Mouse (Mus musculus) hindbrain, embryonic 13.5 days (tissue): Measurements from ENCODE around the gene Stxbp1. TPM values are rescaled to one million over a fixed set of nuclear protein-coding genes. Genes with fewer than 3 reads are reported as not detected.

ENCODE experiments used
- ATAC-seq: fragments of 200-750 bp; cut with Nextera tagmentation; 2 replicates; pipeline ENCODE4 v1.8.0; 2017; ENCODE audit warnings: moderate TSS enrichment; ENCODE audit not compliant: low FRiP score
- H3K27ac ChIP-seq: fragments of 300-500 bp; sonication (generic); 2 replicates; pipeline ENCODE4 v1.5.1; 2015; ENCODE audit warnings: inconsistent platforms, mild to moderate bottlenecking, moderate library complexity
- H3K27me3 ChIP-seq: fragments of 300-500 bp; sonication (generic); 2 replicates; pipeline ENCODE4 v1.6.1; 2015; ENCODE audit warnings: mild to moderate bottlenecking, inconsistent platforms
- H3K36me3 ChIP-seq: fragments of 300-500 bp; sonication (generic); 2 replicates; pipeline ENCODE4 v1.6.1; 2015; ENCODE audit warnings: mild to moderate bottlenecking, inconsistent platforms
- H3K4me1 ChIP-seq: fragments of 300-500 bp; sonication (generic); replicated peaks from 2 replicates; pipeline ENCODE4 v1.6.1; 2015; ENCODE audit warnings: inconsistent platforms
- H3K4me2 ChIP-seq: fragments of 300-500 bp; sonication (generic); 2 replicates; pipeline ENCODE4 v1.6.1; 2015; ENCODE audit warnings: inconsistent platforms, mild to moderate bottlenecking, moderate library complexity
- H3K4me3 ChIP-seq: fragments of 300-500 bp; sonication (generic); 2 replicates; pipeline ENCODE4 v1.5.1; 2015; ENCODE audit warnings: mild to moderate bottlenecking, inconsistent platforms
- H3K9ac ChIP-seq: fragments of 300-500 bp; sonication (generic); 2 replicates; pipeline ENCODE4 v1.6.1; 2015; ENCODE audit warnings: mild to moderate bottlenecking, inconsistent platforms
- H3K9me3 ChIP-seq: fragments of 300-500 bp; sonication (generic); 2 replicates; pipeline ENCODE4 v1.6.1; 2016; ENCODE audit warnings: inconsistent platforms
- WGBS: fragments of 180-500 bp; shearing (Covaris S2); methylation state at CpG from one replicate; pipeline ENCODE4 v1.1.7; 2015; 5-methylcytosine and 5-hydroxymethylcytosine counted together
- polyA plus RNA-seq: library from polyadenylated mRNA; unstranded; fragments of >200 nt; fragmentation: Nextera tagmentation; extraction: Ambion mirVana; gene quantifications from 2 replicates; pipeline ENCODE4 v1.2.1, GENCODE M21; 2015

Stxbp1 gene
- polyA plus RNA-seq = 180 and 193 TPM in 2 replicates

DNA sequence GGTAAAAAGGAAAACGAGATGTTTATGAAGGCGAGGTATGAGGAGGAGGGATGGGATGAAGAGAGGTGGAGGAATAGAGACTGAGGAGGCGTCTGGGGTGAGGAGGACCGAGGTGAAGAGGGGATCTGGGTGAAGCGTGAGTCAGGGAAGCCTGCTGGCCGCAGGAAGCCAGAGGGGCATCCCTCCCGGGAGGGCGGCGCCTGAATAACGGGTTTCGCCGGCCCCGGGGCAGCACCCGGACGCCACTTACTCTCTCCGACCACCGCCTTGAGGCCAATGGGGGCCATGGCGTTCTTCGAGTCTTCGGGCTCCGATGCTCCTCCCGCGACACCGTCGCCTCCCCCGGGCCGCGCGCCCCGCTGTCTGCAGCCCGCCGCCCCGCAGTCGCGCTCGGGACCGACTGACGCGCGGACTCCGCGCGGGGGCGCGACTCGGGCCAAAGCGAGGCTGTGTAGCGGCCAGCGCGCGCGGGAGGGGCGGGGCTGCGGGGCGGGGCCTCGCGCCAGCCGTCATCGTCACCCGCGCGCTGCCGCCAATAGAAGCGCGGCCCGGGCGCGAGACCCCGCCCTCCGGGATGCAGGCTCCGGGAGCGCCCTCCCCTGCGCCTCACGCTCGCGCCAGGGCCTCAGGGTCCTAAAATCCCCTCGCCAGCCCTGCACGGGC, at the start of gene Stxbp1:
Gene Stxbp1 (minus strand): TSS at position 441 of the 663 bp plus-strand sequence.
- Histone ChIP-seq H3K4me1 (peaks cover 31% of the 10 kb centered on the region), H3K27me3 (peaks cover 12% of the 10 kb centered on the region), H3K9me3 (no peaks in the 10 kb centered on the region), H3K9ac (peak within 1 kb of the TSS; percentile 91), H3K27ac (peak within 1 kb of the TSS; percentile 95), H3K4me2 (peak within 1 kb of the TSS; percentile 72), H3K4me3 (peak within 1 kb of the TSS; percentile 85), H3K36me3 (peaks cover 5% of the 10 kb centered on the region; the same call in 1 of the 2 replicates)
- peak; percentile 94 for ATAC-seq
- WGBS = 1% methylated on average over 35 of the region's 78 CpGs

DNA sequence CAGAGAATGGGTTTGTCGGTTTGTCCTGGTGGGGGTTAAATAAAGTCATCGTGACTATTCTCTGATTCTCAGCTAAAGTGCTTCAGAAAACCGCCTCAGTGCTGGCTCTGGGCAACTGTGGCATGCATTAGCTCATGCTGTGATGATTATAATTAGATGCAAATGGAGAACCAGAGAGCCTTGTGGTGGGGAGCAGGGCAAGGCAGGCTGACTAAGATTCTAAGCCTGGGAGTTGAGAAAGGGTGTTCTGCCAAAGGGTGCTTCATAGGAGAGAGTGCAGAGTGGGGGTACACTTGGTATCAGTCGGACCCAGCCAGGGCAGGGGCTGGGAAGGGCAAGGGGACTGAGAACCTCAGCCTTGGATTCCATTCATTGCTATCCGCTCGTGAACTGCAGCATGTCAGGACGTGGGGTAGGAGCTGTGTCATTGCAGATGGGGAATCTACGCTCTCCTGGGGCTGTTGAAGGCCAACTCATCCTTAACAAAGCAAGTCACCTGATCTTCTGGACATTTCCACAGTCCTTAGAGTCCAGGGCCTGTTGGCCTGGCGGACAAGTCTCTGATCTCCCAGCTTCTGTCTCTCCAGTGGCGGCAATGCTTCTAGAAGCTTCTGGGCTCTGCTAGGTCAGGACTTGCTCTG, 49.6 kb upstream of the Stxbp1 start:
- 46% methylated on average over 10 of the region's 10 CpGs for WGBS
- 0 out of 2 replicates have a peak, but pooled peaks have one; percentile 44 for ATAC-seq
- peak overlapping the region; percentile 49 for H3K27ac ChIP-seq
- no peak overlapping the region for H3K4me3 ChIP-seq
- no peaks in the 10 kb centered on the region for H3K27me3 ChIP-seq
- H3K36me3 ChIP-seq = peaks cover 13% of the 10 kb centered on the region; the same call in 1 of the 2 replicates
- H3K4me1 ChIP-seq = peaks cover 49% of the 10 kb centered on the region
- H3K9me3 ChIP-seq = no peaks in the 10 kb centered on the region
- H3K9ac ChIP-seq = 0 out of 2 replicates have a peak overlapping the region, but pooled peaks have one; percentile 21
- H3K4me2 ChIP-seq = no peak overlapping the region

DNA sequence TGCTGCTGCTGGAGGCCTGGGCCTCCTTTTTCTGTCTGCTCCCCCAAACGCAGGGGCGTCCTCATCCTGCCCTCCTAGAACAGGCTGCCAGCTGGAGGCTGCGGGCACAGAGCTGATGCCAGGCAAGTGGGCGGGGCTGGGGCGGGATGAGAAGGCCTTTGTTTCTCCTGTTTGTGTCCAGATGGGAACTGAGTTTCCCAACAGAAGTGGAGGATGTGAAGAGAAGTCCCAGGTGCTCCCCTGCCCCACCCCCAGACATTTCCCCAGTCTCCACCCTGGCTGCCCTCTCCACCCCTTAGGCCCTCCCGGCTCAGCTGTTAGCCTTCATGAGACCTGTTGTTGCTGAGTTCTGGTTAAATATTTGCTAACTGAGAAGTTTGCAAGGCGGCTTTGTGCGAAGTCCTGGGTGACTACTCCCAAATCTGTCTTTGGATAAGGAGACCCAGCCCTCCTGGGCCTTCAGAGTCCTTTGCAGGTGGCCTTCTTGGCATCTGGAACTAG, 48.6 kb upstream of the Stxbp1 start:
- Histone ChIP-seq H3K9me3 (no peaks in the 10 kb centered on the region), H3K36me3 (peaks cover 13% of the 10 kb centered on the region; the same call in 1 of the 2 replicates), H3K4me3 (no peak overlapping the region), H3K27me3 (no peaks in the 10 kb centered on the region), H3K9ac (0 out of 2 replicates have a peak overlapping the region, but pooled peaks have one; percentile 21), H3K4me2 (no peak overlapping the region), H3K4me1 (peaks cover 54% of the 10 kb centered on the region), H3K27ac (peak overlapping the region; percentile 49)
- ATAC-seq = no peak
- WGBS = 37% methylated on average over 8 of the region's 8 CpGs

DNA sequence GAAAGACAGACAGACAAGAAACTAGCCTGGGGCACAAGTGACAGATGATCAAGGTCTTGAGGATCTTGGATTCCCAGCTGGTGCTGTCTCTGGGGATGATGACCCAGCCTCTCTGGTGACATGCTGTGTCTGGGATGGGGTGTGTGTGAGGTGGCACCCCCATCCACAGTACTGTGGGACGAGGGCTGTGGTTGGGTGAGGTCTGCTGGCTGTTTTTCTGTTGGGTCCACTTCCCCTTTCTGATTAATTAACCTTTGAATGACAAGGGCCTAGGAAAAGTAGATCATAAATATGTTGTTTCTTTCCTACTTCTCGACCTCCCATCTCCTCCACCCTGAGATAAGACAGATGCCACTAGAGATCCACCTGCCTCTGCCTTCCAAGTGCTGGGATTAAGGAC, 47.1 kb upstream of the Stxbp1 start:
- WGBS = 80% methylated on average over 2 of the region's 2 CpGs
- H3K4me2 ChIP-seq = no peak overlapping the region
- H3K9ac ChIP-seq = no peak overlapping the region
- no peak for ATAC-seq
- peaks cover 50% of the 10 kb centered on the region for H3K4me1 ChIP-seq
- no peak overlapping the region for H3K27ac ChIP-seq
- no peak overlapping the region for H3K4me3 ChIP-seq
- H3K9me3 ChIP-seq = no peaks in the 10 kb centered on the region
- peaks cover 13% of the 10 kb centered on the region; the same call in 1 of the 2 replicates for H3K36me3 ChIP-seq
- no peaks in the 10 kb centered on the region for H3K27me3 ChIP-seq

DNA sequence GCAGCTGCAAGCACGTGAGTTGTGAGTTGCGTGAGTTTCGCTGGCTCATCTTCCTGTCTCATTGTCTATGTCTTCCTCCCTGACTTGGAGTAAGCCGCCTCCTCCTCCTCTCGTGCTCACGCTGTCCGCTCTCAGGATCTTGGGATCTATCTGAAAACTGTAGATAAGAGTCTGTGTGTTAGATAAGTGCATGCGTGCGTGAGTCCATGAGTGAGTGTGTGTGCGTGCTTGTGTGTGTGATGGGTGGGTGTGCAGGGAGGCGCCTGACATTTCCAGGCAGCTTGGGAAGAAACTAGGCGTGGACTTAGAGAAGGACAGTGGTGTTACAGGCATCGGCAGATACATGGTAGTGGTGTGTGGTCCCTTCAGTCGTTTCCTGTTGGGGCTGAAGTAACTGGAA, 45.4 kb upstream of the Stxbp1 start:
- peaks cover 13% of the 10 kb centered on the region; the same call in 1 of the 2 replicates for H3K36me3 ChIP-seq
- WGBS = 90% methylated on average over 14 of the region's 14 CpGs
- no peaks in the 10 kb centered on the region for H3K27me3 ChIP-seq
- H3K4me3 ChIP-seq = no peak overlapping the region
- no peaks in the 10 kb centered on the region for H3K9me3 ChIP-seq
- ATAC-seq = no peak
- H3K4me1 ChIP-seq = peaks cover 50% of the 10 kb centered on the region
- H3K9ac ChIP-seq = no peak overlapping the region
- H3K27ac ChIP-seq = no peak overlapping the region
- no peak overlapping the region for H3K4me2 ChIP-seq

DNA sequence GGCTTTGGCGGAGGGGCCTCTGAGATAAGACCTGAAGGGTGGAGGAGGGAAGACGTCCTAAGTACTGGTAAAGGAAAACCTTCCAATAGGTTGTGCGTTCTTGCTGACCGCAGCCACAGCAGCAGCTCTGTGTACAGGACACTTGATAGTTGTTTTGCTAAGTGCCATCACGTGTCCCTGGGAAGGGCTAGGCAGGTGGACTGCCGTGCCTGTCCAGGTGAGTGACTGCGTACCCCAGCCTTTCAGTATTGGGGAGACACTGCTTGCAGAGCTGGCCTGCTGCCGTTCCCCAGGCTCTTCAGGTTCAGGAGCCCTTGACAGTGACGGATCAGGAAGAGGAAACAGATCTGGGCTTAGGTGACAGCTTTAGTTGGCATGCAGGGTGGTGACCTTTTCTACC, 44.2 kb upstream of the Stxbp1 start:
- ATAC-seq = no peak
- no peak overlapping the region for H3K9ac ChIP-seq
- no peak overlapping the region for H3K4me2 ChIP-seq
- H3K27ac ChIP-seq = no peak overlapping the region
- H3K9me3 ChIP-seq = no peaks in the 10 kb centered on the region
- H3K36me3 ChIP-seq = peaks cover 13% of the 10 kb centered on the region; the same call in 1 of the 2 replicates
- 77% methylated on average over 9 of the region's 9 CpGs for WGBS
- no peak overlapping the region for H3K4me3 ChIP-seq
- H3K27me3 ChIP-seq = no peaks in the 10 kb centered on the region
- peaks cover 38% of the 10 kb centered on the region for H3K4me1 ChIP-seq

DNA sequence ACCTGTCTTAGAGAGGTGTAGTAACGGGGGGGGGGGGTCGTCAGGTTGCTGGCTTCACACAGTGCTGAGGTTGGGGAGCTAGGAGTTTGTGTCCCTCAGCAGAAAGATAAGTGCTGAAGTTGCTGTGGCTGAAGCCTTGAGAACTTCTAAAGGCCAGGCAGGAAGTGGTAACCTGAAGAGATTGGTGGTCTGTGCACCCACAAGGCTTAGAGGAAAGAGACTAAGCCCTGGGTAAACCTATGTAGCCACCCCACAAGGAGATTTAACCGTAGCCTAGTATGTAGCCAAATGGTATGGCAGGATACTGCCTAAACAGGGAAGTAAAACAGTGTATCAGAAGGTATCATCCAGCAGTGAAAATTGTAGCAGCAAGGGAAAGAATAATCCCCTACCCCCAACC, 43.2 kb upstream of the Stxbp1 start:
- 78% methylated on average over 3 of the region's 3 CpGs for WGBS
- H3K4me1 ChIP-seq = peaks cover 29% of the 10 kb centered on the region
- no peak overlapping the region for H3K27ac ChIP-seq
- no peak overlapping the region for H3K9ac ChIP-seq
- H3K36me3 ChIP-seq = peaks cover 13% of the 10 kb centered on the region; the same call in 1 of the 2 replicates
- H3K4me3 ChIP-seq = no peak overlapping the region
- H3K9me3 ChIP-seq = no peaks in the 10 kb centered on the region
- H3K27me3 ChIP-seq = no peaks in the 10 kb centered on the region
- no peak for ATAC-seq
- no peak overlapping the region for H3K4me2 ChIP-seq

DNA sequence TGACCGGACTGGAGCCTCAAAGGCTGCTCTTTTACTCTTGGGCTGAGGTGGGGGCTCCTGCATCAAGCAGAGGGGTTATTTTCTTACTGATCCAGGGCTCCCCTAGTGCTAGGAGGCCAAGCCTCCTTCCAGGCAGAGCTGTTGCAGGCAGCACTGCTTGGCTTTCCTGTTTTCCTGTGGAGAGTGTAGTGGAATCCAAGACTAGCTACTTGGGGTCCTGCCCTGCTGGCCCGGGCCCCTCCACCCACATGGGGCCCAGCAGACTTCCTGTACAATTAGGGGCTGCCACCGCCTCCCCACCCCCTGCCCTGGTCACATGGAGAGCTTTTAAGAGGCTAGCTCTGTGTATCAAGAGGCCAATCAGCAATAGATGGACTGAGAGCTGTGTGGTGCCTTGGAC, 41.5 kb upstream of the Stxbp1 start:
- no peak for ATAC-seq
- H3K27ac ChIP-seq = peak overlapping the region; percentile 74; the same call in 1 of the 2 replicates

DNA sequence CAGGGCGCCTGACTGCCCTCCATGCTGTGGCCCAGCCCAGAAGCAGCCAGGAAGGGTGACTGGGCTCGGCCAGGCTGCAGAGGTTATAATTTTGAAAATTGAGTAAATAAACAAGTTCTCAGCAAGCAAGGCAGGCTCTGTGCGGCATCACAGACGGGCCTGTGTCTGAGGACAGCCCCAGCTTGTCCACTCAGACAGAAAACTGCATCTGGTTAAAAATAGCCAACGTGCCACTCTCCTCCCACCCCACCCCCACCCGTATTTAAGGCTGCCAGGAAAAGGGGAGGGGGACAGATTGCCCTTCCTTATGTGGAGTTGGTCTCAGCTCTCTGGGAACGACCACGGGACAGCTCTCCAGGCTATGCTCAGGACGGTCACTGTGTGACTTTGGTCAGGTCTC, 41.0 kb upstream of the Stxbp1 start:
- 51% methylated on average over 7 of the region's 9 CpGs for WGBS
- no peak for ATAC-seq

More for the DNA sequence above, 41.5 kb upstream of the Stxbp1 start:
- Histone ChIP-seq H3K27me3 (no peaks in the 10 kb centered on the region), H3K36me3 (peaks cover 12% of the 10 kb centered on the region; the same call in 1 of the 2 replicates), H3K9ac (no peak overlapping the region), H3K9me3 (no peaks in the 10 kb centered on the region), H3K4me3 (no peak overlapping the region), H3K4me2 (no peak overlapping the region), H3K4me1 (peaks cover 37% of the 10 kb centered on the region)
- WGBS = 43% methylated on average over 3 of the region's 3 CpGs

DNA sequence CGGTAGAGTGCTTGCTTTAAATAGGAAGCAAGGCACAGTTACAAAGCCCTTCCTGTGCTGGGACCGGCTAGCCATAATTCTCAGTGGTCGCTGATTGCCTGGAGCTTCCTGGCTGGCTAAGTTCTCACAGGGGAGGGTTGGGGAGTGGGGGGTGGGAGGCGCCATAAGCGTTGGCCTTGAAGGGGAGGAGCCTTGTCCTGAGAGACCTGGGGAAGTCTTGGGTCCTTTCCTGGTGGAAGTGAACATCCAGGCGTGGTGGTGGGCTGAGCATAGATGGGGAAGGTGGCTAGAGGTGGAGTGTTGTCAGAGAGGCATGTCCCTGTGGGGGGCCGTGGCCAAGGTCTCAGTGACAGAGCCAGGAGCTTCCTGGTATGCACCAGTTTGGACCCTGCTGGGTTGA, 37.7 kb upstream of the Stxbp1 start:
- 47% methylated on average over 7 of the region's 7 CpGs for WGBS
- no peaks in the 10 kb centered on the region for H3K27me3 ChIP-seq
- H3K36me3 ChIP-seq = no peaks in the 10 kb centered on the region
- peaks cover 68% of the 10 kb centered on the region for H3K4me1 ChIP-seq
- no peaks in the 10 kb centered on the region for H3K9me3 ChIP-seq
- H3K9ac ChIP-seq = no peak overlapping the region
- H3K27ac ChIP-seq = peak overlapping the region; percentile 58; the same call in 1 of the 2 replicates
- no peak overlapping the region for H3K4me2 ChIP-seq
- H3K4me3 ChIP-seq = no peak overlapping the region
- no peak for ATAC-seq

More for the DNA sequence above, 41.0 kb upstream of the Stxbp1 start:
- no peaks in the 10 kb centered on the region for H3K9me3 ChIP-seq
- H3K27ac ChIP-seq = peak overlapping the region; percentile 74
- peaks cover 42% of the 10 kb centered on the region for H3K4me1 ChIP-seq
- no peak overlapping the region for H3K4me3 ChIP-seq
- peaks cover 6% of the 10 kb centered on the region; the same call in 1 of the 2 replicates for H3K36me3 ChIP-seq
- H3K27me3 ChIP-seq = no peaks in the 10 kb centered on the region
- no peak overlapping the region for H3K4me2 ChIP-seq
- no peak overlapping the region; the same call in 1 of the 2 replicates for H3K9ac ChIP-seq

DNA sequence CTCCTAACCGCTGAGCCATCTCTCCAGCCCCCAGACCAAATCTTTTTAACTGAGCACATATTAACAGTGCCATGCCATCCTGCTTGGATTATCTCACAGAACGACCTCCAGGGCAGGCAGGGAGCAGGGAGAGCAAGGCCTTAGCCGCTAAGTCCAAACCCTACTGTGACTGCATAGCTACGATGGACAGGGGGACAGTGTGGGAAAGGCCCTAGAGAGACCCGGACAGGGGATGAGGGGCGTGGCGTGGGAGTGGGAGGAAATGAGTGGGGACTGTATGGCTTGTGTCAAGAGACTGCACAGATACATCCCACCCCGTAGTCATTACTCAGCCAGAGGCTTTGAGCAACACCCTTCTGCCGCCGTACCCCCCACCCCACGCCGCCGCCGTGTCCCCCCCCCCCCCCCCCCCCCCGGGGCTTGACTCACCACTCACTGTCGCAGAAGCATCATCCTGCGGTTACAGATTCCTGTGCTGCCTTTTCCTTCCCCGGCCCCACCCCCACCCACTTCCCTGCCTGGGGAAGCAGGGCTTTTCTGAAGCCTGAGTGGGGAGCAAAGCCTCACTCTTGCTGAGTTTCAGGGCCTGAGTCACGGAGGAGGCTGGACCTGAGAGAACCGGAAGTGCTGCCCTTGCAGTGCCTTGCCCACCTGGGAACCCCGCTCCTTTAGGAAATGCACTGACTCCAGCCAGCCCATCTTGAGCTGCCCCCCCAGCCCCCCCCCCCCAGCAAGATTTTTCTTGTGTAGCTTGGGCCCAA, 35.4 kb upstream of the Stxbp1 start:
- no peaks in the 10 kb centered on the region for H3K9me3 ChIP-seq
- ATAC-seq = no peak
- peaks cover 76% of the 10 kb centered on the region for H3K4me1 ChIP-seq
- peak overlapping the region; percentile 64 for H3K27ac ChIP-seq
- 62% methylated on average over 16 of the region's 21 CpGs for WGBS
- H3K36me3 ChIP-seq = no peaks in the 10 kb centered on the region
- no peaks in the 10 kb centered on the region for H3K27me3 ChIP-seq
- H3K4me3 ChIP-seq = no peak overlapping the region
- H3K4me2 ChIP-seq = no peak overlapping the region; the same call in 1 of the 2 replicates
- H3K9ac ChIP-seq = no peak overlapping the region

DNA sequence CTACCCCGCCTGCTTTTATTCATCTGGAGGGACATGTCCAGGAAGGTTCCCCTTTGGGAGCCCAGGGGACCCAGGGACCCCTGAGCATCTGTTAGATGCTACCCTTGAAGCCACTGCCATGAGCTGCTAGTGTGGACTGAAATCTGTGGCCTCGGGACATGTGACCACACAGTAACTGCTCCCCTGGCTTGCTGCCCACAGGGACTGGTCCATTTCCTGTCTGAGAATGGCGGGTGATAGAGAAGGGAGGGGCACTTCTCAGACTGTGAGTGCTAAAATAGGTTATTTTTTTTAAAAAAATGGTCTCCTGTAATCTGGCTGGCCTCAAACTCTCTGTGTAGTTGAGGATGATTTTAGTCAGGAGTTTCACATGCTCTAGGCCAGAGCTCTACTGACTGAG, 34.7 kb upstream of the Stxbp1 start:
- no peak for ATAC-seq
- 46% methylated on average over 3 of the region's 3 CpGs for WGBS
- H3K4me1 ChIP-seq = peaks cover 84% of the 10 kb centered on the region
- peak overlapping the region; percentile 49 for H3K9ac ChIP-seq
- H3K9me3 ChIP-seq = no peaks in the 10 kb centered on the region
- H3K27me3 ChIP-seq = no peaks in the 10 kb centered on the region
- H3K27ac ChIP-seq = peak overlapping the region; percentile 64
- H3K4me2 ChIP-seq = peak overlapping the region; percentile 19; the same call in 1 of the 2 replicates
- H3K36me3 ChIP-seq = no peaks in the 10 kb centered on the region
- no peak overlapping the region for H3K4me3 ChIP-seq
